Mouse (Mus musculus): Measurements from ENCODE around the gene Nlgn2.

DNA sequence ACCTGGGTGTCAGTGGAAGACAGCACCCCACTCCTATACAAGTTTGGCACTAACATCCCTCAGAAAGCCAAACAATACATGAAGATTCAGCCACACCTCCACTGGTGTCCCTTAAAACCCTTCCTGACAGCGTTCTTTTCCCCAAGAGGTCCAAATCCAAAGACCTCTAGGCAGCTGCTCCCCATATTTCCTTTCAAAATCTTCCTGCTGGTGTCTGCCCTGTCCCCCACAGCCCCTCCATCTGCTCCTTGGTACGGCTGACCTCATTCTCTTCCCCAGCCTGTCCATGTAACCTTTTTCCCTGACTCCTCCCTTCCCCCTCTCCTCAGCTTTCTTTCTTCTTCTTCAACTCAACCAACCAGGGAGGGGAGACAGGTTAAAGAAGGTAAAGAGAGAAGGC is 14.1 kb downstream of the Nlgn2 start:
- TF ChIP-seq CTCF (IDR thresholded peaks at IDR 0.05; ENCODE audit: control insufficient read depth, insufficient read depth, insufficient read length): no peak
- TF ChIP-seq CEBPB (IDR thresholded peaks at IDR 0.05; ENCODE audit: low read depth): no peak

Measured in C2C12 (cell line).